Mouse (Mus musculus): ENCODE results near the gene Myod1. TPM values are rescaled to one million over a fixed set of nuclear protein-coding genes. Genes with fewer than 3 reads are reported as not detected.

Myod1 gene
- polyA plus RNA-seq, 1 experiment from 2014 or later = 1.4 TPM

GRCm38 (mm10) chr7:46422052-46422763, 45.9 kb downstream of the Myod1 start:
- no peaks in the 10 kb centered on the region for H3K9me3 ChIP-seq
- peak overlapping the region; percentile 82 for H3K27ac ChIP-seq
- no peak overlapping the region for H3K4me3 ChIP-seq
- H3K36me3 ChIP-seq = peaks cover under 1% of the 10 kb centered on the region; the same call in 1 of the 2 replicates
- H3K4me2 ChIP-seq = peak overlapping the region; percentile 39
- no peaks in the 10 kb centered on the region for H3K27me3 ChIP-seq
- H3K9ac ChIP-seq = peak overlapping the region; percentile 39
- peaks cover 65% of the 10 kb centered on the region for H3K4me1 ChIP-seq (replicated peaks)
- 29% methylated on average over 8 of the region's 8 CpGs for WGBS
- ATAC-seq (ENCODE audit: low FRiP score) = peak; percentile 59; the same call in 1 of the 2 replicates

GRCm38 (mm10) chr7:46422764-46423412, 46.6 kb downstream of the Myod1 start:
- H3K4me1 ChIP-seq (replicated peaks) = peaks cover 65% of the 10 kb centered on the region
- H3K4me2 ChIP-seq = peak overlapping the region; percentile 39
- no peaks in the 10 kb centered on the region for H3K27me3 ChIP-seq
- WGBS = 45% methylated on average over 18 of the region's 18 CpGs
- H3K9ac ChIP-seq = no peak overlapping the region
- H3K36me3 ChIP-seq = peaks cover 7% of the 10 kb centered on the region
- no peak overlapping the region for H3K4me3 ChIP-seq
- ATAC-seq (ENCODE audit: low FRiP score) = peak; percentile 52; the same call in 1 of the 2 replicates
- H3K27ac ChIP-seq = peak overlapping the region; percentile 82
- no peaks in the 10 kb centered on the region for H3K9me3 ChIP-seq

- H3K4me2 ChIP-seq = no peak overlapping the region
- H3K4me1 ChIP-seq (replicated peaks) = peaks cover 56% of the 10 kb centered on the region
- no peaks in the 10 kb centered on the region for H3K9me3 ChIP-seq
- 73% methylated on average over 3 of the region's 3 CpGs for WGBS
- H3K4me3 ChIP-seq = no peak overlapping the region
- H3K9ac ChIP-seq = no peak overlapping the region
- H3K27ac ChIP-seq = no peak overlapping the region
- no peak for ATAC-seq (ENCODE audit: low FRiP score)
- no peaks in the 10 kb centered on the region for H3K27me3 ChIP-seq
- H3K36me3 ChIP-seq = peaks cover 16% of the 10 kb centered on the region
These were observed 47.7 kb downstream of the Myod1 start for GRCm38 (mm10) chr7:46423951-46424350.

- no peak overlapping the region for H3K4me2 ChIP-seq
- no peak overlapping the region for H3K9ac ChIP-seq
- H3K27me3 ChIP-seq = no peaks in the 10 kb centered on the region
- H3K36me3 ChIP-seq = peaks cover 21% of the 10 kb centered on the region
- 57% methylated on average over 4 of the region's 4 CpGs for WGBS
- ATAC-seq (ENCODE audit: low FRiP score) = no peak
- peaks cover 52% of the 10 kb centered on the region for H3K4me1 ChIP-seq (replicated peaks)
- no peak overlapping the region for H3K4me3 ChIP-seq
- no peaks in the 10 kb centered on the region for H3K9me3 ChIP-seq
- H3K27ac ChIP-seq = no peak overlapping the region
These were observed 48.7 kb downstream of the Myod1 start for GRCm38 (mm10) chr7:46425012-46425411.

Other genes with a start within 250 kb of the Myod1 start
- gene Abcc8, start 196.4 kb upstream of the Myod1 start, polyA plus RNA-seq (2015; fragmentation: Nextera tagmentation; extraction: Ambion mirVana) = 6.2 and 7.1 TPM in 2 replicates
- 1.7 and 2.4 TPM in 2 replicates for gene Ush1c, start 138.0 kb upstream of the Myod1 start, polyA plus RNA-seq (2015; fragmentation: Nextera tagmentation; extraction: Ambion mirVana)
- 0.19 and 0.34 TPM in 2 replicates for gene Otog, start 135.5 kb upstream of the Myod1 start, polyA plus RNA-seq (2015; fragmentation: Nextera tagmentation; extraction: Ambion mirVana)
- gene Kcnc1, start 20.0 kb downstream of the Myod1 start, polyA plus RNA-seq (2015; fragmentation: Nextera tagmentation; extraction: Ambion mirVana) = 9.6 and 9.7 TPM in 2 replicates

Data from hindbrain, embryonic 13.5 days (tissue).